In genomic region chr4:115784769-115785510, GRCm38 (mm10) we compare ENCODE assay signal across 8 mouse cellular contexts. TPM values are rescaled to one million over a fixed set of nuclear protein-coding genes. Genes with fewer than 3 reads are reported as not detected.
DNase-seq lines count a peak whose midpoint lies in the region; ATAC-seq lines count a peak whose summit lies in the region.

Gene Atpaf1 (plus strand): TSS chr4:115784812.

- intact Hi-C loops in gastrocnemius, postnatal 36 days (cut with DNase I) = loop anchor here (5.0 kb wide), 1 partner anchor 53 kb away; no protein-coding TSS in a partner anchor
- intact Hi-C loops in left cerebral cortex, postnatal 25 days (cut with DNase I) = loop anchor here (2.0 kb wide), 1 partner anchor 48 kb away; the partner anchor contains the start of gene Efcab14

- DNase-seq in adrenal gland, adult 2 months = peak; percentile 86
- DNase-seq in embryo, embryonic 11 days = peak; percentile 84
- peak; percentile 50 to 75 for DNase-seq in gastrocnemius, postnatal 36 days
- DNase-seq in left cerebral cortex, postnatal 25 days (ENCODE audit: low spot score in 2 of 2) = peak; percentile 82 to 83
- DNase-seq in mesoderm, embryonic 11.5 days (ENCODE audit: low read depth, low spot score) = peak; percentile 69
- peak; percentile 64 to 65 for DNase-seq in right cerebral cortex, postnatal 36 days (ENCODE audit: low spot score in 2 of 2)
- peak; percentile 73 to 82 for DNase-seq in urinary bladder, postnatal 4 days (ENCODE audit: low spot score in 2 of 2)

- peak within 1 kb of the TSS; percentile 85 for H3K4me3 ChIP-seq in intestine, embryonic 15.5 days (replicated peaks)

- H3K27ac ChIP-seq in intestine, embryonic 15.5 days = peak within 1 kb of the TSS; percentile 70

- no peaks in the 10 kb centered on the region for H3K27me3 ChIP-seq in intestine, embryonic 15.5 days (replicated peaks)

- H3K4me2 ChIP-seq in intestine, embryonic 15.5 days (replicated peaks) = peak within 1 kb of the TSS; percentile 89

- peak within 1 kb of the TSS; percentile 83 for H3K9ac ChIP-seq in intestine, embryonic 15.5 days

- under 1% methylated on average over 69 of the region's 69 CpGs for WGBS in intestine, embryonic 15.5 days

- H3K9me3 ChIP-seq in intestine, embryonic 15.5 days = no peaks in the 10 kb centered on the region

- ATAC-seq in intestine, embryonic 15.5 days = peak; percentile 93

- peaks cover 6% of the 10 kb centered on the region; the same call in 1 of the 2 replicates for H3K4me1 ChIP-seq in intestine, embryonic 15.5 days (replicated peaks)

- 0 out of 2 replicates have a peak, but pooled peaks cover 2% of the 10 kb centered on the region for H3K36me3 ChIP-seq in intestine, embryonic 15.5 days

RNA-seq across cellular contexts. Expression of gene Atpaf1, which starts in this region (rescaled TPM):
- total RNA-seq in adrenal gland, adult 2 months (2021) = 10 to 100 TPM; 41.9 to 72.8 TPM
- 90.6 and 92.6 TPM in 2 replicates for polyA plus RNA-seq in adrenal gland, adult 2 months (2012; rRNA removed)
- 10 to 100 TPM; 39.8 to 46.9 TPM for total RNA-seq in gastrocnemius, postnatal 36 days (2021)
- 62.4 and 63.5 TPM in 2 replicates for polyA plus RNA-seq in intestine, embryonic 15.5 days (2015; fragmentation: Nextera tagmentation; extraction: Ambion mirVana)
- total RNA-seq in left cerebral cortex, postnatal 25 days (2021) = 10 to 100 TPM; 53.1 to 63.6 TPM

Comparison
In these comparisons a context has a peak if more than half of its experiments do, and no peak if none do; other contexts are left out.
1. Peak in every context shown above with its lines: DNase-seq, ATAC-seq, H3K4me3 ChIP-seq and H3K27ac ChIP-seq.